Mouse (Mus musculus): ENCODE measurements around the gene Spsb3.

Spsb3 gene

DNA sequence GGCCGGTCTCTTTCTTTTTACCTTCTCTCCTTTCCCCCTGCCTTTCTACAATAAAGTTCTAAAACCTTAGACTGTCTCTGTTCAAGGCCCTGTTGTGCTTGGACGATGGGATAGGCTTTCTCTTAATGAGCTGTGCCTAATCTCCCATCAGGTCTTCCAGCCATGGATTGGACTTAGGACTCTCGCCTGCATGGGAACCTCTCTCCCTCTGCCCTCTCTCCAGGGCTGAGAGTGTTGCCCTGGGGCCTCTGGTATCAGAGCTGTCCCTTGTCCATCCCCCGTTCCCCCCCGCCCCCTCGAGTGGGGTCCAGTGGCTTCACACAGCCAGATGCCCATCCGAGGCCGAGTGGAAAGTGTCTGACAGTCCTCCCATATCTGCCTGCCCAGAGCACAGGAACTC is 11.5 kb upstream of the Spsb3 start:
- peak in 1 of 2 experiments; percentile 41 for DNase-seq

DNA sequence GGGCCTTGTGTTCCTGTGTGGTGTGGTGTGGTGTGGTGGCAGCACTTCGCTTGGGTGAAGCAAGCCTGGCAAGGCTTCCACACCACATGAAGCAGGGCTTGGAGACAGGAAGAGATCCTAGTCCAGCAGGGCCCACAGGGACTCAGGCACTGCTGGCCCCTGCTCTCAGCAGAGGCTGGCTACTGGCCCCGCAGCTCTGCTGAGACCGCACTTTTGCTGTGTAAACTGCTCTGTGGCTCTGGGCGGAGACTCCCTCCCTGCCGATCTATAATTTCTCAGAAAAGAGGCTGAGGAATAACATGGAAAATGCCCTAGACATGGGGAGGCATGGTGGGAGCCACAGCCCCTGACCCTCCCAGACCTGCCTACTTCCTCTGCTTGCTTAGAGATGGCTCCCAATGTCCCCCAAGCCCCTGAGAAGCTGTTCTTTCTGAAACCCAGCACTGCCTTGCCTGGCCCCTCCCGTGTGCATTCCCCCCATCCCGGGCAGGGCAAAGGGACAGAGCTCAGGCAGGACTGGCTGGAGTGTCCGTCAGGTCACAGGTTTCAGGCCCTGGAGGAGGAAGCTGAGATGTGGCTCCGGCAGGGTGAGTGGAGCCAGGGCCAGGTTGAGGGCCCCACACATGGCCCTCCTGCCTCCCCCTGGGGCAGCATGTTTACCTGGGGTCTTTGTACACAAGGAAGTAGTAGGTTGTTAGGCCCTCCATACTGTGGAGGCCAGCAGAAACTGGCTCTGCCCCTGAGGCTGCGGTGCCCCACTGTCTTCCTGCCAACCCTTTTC is 8.9 kb upstream of the Spsb3 start:
- peak; percentile 79 to 83 for DNase-seq

DNA sequence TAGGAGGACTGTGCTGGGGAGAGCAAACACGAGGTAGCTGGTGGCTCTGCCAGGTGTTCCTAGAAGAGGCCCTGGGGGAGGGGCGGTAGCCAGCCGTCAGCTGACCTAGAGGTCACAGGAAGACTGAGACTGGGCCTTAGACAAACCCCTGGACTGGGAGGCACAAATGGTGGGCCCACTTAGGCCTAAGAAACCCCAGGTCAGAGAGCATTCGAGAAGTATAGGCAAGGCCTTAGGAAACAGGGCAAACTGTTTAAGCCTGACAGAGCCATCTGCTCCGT is 8.4 kb upstream of the Spsb3 start:
- peak; percentile 94 for DNase-seq

DNA sequence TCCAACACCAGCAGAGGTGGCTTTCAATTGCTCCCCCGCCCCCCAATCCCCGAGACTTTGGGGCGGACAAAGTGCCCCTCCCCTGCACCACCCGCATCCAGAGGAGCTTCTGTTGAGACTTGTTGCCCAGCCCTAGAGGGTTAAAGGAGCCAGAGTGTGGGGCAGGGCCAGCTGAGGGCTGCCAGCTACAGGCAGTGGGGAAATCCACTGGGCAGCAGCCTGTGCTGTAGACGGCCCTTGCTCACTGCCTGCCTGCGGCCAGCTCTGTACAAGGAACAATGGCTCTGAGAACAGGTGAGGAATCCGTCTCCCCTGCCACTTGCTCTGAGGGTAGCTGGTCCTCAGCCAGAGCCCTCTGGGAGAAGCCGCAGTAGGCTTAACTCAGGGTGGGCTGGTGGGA is 7.9 kb upstream of the Spsb3 start:
- peak; percentile 50 to 61 for DNase-seq

DNA sequence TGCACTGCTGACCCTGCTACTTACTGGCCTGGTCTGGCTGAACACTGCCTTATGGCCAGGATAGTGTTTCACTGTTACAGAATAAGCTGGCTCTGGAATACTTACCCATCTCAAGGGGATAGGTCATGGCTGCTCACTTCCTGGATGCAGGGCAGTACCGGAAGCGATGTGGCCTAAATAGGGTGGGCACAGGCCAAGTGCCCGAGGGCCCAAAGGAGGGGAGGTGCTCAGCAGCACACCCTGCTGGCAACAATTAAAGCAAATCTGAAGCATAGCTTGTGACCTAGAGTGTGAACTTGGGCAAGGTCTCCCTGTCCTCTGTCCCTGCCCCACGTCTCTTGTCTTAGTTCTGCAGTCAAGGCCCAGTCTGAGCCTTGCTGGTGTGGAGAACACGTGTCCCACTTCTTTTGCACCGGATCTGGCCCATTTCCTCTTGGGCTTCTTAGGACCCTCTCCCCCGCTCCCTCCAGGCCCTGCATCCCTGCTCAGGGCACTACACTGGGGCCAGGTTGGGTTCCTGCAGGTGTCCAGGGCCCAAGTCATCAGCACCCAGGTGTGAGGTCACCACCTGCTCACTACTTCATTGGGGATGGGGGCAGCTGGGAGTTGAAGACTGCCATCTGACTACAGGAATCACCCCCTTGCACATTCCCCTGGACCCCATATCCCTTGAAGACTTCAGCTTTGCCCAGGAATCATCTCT is 4.6 kb upstream of the Spsb3 start:
- DNase-seq = peak; percentile 52 to 79

DNA sequence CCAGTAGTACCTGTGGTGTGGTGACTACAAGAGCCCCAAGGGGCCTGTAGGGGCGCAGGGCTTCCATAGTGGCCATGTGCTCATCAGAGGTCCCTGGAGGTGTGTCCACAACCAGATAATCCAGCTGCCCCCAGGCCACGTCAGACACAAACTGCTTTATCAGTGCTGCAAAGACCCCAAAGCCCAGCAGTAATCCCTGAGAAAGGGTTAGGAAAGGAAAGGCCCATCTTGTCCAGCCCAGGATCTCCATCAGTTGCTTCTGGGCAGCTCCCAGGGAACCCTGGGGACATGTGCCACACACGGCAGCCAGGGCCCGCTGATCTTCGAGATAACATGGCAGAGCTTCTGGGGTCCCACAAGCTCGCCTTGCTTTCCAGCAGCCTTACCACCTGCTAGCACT is 2.1 kb upstream of the Spsb3 start:
- DNase-seq = no peak

DNA sequence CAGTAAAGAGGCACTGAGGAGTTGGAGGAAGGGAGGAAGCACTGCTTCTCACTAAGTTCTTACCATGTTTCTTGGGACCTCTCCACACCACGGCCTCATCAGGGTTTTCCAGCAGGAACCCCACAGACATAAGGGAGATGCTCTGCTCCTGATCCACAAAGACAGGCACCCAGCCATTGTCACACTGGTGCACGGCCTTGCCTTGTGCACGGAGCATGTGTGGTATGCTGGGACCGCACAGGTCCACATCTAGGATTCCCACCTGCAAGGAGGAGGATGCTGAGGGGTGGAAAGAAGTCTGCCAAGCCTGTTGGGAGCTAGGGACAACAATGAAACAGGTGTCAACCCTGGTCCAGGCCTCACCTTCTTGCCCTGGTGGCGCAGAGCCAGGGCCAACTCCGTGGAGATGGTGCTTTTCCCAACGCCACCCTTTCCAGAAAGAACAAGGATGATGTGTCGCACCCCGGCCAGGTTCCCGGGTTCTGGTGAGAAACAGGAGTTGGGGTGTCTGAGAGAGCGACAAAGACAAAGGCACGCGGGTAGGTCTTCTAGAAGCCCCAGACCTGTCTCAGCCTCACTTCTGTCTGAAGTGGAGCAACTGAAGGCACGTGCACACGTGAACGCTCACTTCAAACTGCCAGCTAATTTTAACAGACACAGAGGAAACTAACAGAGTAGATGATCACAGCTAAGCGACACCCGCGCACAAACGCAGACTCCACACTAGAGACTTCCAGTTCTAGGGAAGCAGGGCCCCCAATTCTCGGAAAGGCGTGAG is 898 bp upstream of the Spsb3 start:
- DNase-seq = no peak

DNA sequence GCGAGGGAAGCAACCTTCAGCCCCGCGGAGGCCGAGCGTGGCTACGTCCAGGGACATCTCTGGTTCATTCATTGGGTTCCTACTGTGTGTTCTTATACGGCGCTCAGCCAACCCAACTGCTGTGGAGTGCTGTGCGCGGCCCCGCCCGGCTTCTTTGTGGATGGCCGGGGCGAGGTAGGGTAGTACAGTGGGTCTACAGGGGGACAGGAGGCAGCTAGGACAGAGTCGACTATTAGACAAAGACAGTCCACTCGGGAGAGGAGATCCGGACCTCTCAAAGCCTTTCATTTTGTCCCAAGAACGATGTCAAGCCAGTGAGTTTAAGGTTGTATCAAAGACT is 459 bp downstream of the Spsb3 start:
- DNase-seq = no peak

DNA sequence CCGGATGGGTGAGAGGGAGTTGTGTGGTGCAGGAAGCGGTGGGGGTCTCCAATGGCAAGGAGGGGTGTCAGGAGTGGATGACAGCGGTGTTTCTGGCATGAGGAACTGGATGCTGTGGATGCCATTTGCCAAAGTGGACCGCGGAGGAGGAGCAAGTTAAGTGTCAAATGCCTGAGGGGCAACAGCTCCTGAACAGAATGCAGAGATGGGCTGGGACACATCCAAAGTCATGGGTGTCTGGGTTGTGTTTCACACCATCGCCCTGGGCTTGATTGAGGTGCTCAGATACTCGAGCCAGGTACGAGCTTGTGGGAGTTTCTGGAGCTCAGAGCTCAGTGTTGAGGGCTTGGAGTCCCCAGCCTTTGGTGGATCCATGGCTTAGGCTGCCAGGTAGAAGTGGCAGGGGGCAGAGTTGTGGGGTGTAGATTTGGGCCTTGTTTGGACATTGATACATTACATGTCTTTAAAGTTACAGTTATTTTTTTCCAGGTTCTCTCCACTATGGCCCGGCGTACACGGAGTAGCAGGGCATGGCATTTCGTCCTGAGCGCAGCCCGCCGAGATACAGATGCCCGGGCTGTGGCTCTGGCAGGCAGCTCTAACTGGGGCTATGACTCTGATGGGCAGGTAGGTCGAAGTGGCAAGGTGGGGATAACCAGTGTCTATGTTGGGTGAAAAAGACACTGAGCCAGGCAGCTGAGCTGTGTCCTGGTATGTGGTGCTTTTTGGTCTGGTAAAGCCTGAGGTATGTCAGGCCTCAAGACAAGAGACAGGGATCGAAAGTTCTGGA is 1.0 kb downstream of the Spsb3 start:
- peak in 1 of 2 experiments; percentile 12 for DNase-seq

DNA sequence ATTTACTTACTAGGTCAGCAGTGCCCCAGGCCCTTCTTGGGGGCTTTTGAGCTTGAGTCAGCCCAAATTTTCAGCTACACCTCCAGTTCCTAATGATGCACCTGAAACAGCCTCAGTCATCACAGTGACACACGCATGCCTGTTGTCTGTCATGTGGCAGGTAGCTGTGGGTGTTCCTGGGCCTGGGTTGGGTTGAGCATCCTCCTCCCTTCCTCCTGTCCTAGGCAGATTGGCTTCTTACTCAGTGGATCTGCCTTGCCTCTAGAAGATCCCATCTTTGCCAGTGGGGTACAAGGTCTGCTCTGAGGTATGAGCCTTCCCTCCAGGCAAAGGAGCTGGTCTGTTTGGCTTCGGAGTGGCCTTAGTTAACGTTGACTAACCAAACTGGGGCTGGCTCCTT is 2.4 kb downstream of the Spsb3 start:
- DNase-seq = no peak

DNA sequence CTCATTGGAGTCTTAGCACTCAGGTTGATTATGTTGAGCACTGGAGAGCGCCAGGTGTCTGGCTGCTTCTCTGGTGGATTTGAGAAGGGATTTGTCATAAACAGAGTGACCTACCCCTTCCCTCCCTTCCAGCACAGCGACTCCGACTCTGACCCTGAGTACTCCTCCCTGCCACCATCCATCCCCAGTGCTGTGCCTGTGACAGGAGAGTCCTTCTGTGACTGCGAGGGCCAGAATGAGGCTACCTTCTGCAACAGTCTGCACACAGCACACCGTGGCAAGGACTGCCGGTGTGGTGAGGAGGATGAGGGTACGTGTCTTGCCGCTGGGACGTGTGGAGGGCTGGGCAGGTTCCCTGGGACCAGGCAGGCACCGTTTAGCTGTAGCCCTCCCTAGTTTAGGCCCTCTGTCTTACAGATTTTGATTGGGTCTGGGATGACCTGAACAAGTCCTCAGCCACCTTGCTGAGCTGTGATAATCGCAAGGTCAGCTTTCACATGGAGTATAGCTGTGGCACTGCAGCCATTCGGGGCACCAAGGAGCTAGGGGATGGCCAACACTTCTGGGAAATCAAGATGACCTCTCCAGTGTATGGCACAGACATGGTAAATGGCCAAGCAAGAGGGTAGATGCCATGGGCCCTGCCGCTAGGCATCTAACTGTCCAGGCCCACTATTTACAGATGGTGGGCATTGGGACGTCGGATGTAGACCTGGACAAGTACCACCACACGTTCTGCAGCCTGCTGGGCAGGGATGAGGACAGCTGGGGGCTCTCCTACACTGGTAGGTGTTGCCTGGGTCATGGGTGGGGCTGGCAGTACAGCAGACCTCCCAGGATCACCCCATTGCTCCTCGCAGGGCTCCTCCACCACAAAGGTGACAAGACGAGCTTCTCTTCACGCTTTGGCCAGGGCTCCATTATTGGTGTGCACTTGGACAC is 4.0 kb downstream of the Spsb3 start:
- DNase-seq = no peak

DNA sequence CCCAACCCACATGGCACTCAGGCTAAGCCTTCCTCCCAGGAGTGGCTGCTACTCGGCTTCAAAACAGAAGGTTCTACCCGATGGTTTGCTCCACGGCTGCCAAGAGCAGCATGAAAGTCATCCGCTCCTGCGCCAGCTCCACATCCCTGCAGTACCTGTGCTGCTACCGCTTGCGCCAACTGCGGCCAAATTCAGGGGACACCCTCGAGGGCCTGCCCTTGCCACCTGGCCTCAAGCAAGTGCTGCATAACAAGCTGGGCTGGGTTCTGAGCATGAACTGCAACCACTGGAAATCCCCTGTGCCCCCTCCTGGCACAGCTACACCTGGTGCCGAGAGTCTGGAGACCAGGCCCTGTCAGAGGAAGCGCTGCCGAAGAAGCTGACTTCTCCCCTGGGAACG is 4.9 kb downstream of the Spsb3 start:
- DNase-seq = no peak

DNA sequence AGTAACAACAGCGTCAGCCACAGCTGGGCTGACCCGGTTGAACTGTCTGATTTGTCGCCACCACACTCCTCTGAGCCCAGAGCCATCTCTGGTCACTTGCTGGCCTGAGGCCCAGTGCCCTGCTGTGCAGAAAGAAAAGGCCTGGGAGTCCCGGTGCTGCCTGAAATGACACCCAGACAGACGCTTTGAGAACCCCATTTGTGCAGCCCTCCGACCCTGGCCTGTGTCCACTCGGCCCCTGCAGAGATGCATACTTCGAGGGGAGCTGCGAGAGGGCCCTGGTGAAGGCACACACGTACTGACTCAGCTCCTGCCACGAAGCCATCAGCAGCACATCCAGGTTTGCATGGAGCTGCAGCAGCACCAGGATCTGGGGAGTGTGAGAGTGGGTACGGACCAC is 6.3 kb downstream of the Spsb3 start:
- no peak for DNase-seq

DNA sequence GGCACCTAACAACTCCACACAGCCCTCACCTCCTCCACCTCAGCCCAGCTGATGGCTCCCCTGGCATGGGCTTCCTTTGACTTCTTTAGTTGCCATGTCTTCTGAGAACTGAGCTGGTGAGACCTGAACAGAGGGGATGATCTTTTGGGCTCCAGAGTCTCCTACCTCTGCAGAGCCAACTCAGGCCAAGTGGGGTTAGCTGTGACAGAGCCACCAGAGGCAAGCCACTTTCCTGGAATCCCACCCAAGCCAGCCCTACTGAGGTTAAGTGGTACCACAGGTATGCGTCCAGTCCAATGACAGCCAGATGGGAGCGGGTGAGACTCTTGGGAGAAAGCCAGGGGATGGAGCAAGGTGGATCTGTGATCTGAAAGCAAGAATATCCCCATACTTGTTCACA is 6.8 kb downstream of the Spsb3 start:
- no peak for DNase-seq

DNA sequence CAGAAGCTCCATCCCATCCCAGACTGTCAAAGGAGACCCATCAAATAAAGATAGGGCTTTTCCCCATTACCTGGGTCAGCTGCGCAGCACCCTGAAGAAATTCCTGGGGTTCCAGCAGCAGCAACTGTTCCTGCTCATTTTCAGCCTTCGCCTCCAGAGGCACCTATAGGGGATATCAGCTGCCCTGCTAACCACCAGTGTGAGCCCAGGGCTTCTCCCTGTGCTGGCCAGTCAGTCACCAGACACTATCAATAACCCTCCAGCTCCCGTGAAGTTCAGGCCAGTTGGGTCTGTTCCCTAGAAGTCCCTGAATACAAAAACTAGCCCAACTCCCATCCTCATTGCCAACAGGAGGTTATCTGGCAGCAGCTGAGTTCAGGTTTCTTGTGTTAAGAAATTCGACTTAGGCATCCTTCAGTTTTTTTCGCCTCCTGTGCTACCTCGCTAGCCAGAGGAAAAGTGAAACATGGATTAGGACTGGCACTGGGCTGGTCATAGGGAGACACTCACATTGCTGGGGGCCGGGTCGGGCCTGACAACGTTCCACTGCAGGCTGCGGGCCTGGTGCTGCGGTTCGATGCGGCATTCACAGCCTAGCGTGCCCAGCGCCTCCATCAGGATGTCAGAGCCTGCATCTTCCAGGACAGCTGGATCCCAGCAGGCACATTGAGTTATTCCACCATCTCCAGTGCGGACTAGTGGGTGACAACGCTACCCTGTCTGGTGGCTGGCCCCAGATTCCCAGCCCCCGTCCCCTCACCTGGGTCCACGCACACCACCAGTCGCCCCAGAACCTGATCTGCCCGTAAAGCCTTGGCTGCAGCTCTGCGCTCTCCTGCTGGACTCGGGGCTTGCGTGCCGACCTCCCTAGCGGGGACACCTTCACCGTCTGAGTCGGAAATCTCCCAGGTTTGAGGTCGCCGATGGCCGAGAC is 7.9 kb downstream of the Spsb3 start:
- no peak for DNase-seq

DNA sequence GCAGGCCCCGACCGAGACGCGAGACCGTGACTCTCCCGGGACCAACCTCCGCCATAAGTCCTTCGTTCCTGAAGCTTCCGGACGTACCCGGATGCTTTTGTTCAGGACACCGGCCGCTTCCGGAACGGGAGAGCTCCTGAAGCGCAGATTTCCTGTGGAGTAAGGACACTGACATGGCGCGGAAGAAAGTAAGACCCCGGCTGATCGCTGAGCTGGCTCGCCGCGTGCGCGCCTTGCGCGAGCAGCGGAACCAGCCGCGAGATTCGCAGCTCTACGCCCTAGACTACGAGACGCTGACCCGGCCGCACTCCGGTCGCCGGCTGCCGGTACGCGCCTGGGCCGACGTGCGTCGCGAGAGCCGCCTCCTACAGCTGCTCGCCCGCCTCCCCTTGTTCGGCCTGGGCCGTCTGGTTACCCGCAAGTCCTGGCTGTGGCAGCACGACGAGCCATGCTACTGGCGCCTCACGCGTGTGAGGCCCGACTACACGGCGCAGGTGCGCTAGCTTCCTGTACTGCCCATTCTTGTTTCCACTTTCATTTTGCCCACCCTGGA is 8.6 kb downstream of the Spsb3 start, which contains the start of the genes Eme2 and Mrps34:
Gene Eme2 (minus strand): TSS at position 93 of the 553 bp plus-strand sequence.
Gene Mrps34 (plus strand): TSS at position 122 of the 553 bp plus-strand sequence.
- DNase-seq = peak; percentile 88 to 90

DNA sequence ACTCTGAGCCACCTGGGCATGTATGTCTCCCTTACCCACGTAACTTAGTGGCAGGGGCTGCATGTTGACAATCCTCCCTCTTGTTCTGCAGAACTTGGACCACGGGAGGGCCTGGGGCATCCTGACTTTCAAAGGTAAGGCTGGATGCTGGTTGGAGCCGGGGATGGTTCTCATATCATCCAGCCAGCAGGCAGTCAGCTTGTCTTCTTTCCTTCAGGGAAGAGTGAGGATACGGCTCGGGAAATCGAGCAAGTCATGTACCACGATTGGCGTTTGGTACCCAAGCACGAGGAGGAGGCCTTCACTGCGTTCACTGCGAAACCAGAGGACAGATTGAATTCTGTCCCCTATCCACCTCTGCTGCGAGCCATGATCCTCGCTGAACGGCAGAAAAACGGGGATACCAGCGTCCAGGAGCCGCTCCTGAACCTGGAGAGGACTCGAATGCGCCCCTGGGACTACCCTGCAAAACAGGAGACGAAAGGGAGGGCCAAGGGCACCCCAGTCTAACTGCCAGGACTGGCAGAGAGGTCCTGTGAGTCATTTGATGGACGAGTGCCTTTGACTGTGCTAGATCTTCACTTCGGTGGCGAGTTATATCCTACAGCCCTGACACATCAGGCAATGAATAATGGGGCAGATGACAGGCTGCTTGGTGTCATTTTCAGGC is 9.3 kb downstream of the Spsb3 start:
- DNase-seq = no peak

DNA sequence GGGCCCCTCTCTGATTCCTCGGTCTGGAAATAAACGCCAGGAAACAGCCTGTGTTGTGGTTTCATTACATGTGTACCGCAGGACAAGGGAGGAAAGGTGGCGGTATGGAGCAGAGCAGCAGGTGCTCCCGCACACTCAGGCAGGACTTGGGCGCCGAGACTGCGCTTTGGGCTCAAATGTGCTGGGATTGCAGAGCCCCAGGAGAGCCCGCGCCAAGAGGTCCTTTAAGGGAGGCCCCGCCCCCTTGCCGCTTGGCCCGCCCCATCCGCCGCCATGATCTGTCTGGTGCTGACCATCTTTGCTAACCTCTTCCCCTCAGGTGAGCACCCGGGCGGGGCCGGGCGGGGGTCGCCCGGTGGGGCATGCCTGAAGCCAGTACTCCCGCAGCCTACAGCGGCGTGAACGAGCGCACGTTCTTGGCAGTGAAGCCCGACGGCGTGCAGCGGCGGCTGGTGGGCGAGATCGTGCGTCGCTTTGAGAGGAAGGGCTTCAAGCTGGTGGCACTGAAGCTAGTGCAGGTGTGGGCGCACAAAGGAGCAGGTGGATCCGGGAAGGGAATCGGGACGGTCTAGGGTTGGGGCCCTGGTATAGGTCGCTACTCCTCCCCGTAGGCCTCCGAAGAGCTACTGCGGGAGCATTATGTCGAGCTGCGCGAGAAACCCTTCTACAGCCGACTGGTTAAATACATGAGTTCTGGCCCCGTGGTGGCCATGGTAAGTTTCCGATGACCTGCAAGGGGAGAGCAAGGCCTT is 10.0 kb downstream of the Spsb3 start, which contains the start of gene Nme3:
Gene Nme3 (plus strand): TSS at position 260 of the 752 bp plus-strand sequence.
- DNase-seq = peak; percentile 85 to 93

DNA sequence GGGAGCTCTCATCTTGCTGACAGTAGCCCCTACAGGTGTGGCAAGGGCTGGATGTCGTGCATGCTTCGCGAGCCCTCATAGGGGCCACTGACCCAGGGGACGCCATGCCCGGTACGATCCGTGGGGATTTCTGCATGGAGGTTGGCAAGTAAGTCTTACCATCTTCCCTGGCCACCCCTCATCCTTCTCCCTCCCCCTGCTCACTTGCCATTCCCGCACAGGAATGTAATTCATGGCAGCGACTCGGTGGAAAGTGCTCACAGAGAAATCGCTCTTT is 10.5 kb downstream of the Spsb3 start:
- DNase-seq = no peak
